Mouse (Mus musculus) CH12.LX (cell line): ENCODE data around the gene Ppp1r32.

ENCODE experiments used
- EP300 ChIP-seq: IDR thresholded peaks from 2 replicates; pipeline ENCODE4 v1.6.1; 2011; ENCODE audit warnings: low read length, improper control_type of control experiment
- MAZ ChIP-seq: IDR thresholded peaks from 2 replicates; pipeline ENCODE4 v1.6.1; 2012; ENCODE audit warnings: low read depth, mild to moderate bottlenecking, inconsistent platforms, low read length, improper control_type of control experiment, moderate library complexity

GRCm38 (mm10) chr19:10454718-10455436 lies 27.9 kb downstream of the Ppp1r32 start:
- no peak for TF ChIP-seq EP300
- TF ChIP-seq MAZ: no peak
